Mouse (Mus musculus): ENCODE data around the gene Arfrp1.
A peak's percentile ranks its signal among the peaks of the same experiment; 100 is the strongest.

Gene Arfrp1

DNA sequence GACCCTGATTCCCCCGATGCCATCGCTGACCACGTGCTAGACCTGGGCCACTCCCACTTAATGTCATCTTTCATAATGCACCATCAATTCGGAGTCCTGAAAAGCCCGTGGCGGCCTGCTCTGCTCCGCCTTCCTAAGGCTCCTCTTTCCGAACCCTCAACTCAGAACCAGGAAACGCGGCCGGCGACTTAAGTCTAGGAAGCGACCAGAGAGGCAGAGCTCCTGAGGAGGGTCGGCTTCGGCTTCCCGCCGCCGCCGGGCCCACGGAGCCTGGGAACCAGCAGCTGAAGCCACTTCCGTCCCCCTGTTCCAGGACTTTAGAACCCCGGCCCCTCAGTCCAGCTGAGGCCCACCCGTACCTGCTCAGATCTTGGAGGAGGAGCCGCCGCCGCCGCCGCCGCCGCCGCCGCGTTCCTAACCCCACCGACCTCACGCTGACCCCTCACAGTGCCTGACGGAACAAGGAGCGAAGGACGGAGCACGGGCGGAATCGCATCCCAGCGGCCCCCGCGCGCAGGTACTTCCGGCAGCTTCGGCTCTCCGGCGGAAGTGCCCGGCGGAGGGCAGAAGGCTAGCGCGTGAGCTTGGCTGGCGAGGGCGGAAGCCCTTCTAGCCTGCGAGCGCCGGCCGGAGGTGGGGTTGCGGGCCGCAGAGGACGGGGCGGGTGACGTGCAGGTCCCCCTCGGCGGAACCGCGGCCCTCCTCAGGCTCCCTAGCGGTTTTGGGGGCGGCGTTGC lies at the start of gene Arfrp1, which contains the start of gene Zgpat:
TSS of gene Arfrp1 (minus strand) at position 545 of the 737 bp plus-strand sequence.
TSS of gene Zgpat (plus strand) at position 69 of the 737 bp plus-strand sequence.
- peak; percentile 88 for DNase-seq (ENCODE audit: low spot score)

GRCm38 (mm10) chr2:181413141-181413540 lies 47.9 kb upstream of the Arfrp1 start:
- DNase-seq (ENCODE audit: low spot score): no peak

- peak; percentile 74 for DNase-seq (ENCODE audit: low spot score)
Observed at GRCm38 (mm10) chr2:181410760-181411473, 45.7 kb upstream of the Arfrp1 start.

GRCm38 (mm10) chr2:181409643-181410042 lies 44.4 kb upstream of the Arfrp1 start:
- no peak for DNase-seq (ENCODE audit: low spot score)

DNA sequence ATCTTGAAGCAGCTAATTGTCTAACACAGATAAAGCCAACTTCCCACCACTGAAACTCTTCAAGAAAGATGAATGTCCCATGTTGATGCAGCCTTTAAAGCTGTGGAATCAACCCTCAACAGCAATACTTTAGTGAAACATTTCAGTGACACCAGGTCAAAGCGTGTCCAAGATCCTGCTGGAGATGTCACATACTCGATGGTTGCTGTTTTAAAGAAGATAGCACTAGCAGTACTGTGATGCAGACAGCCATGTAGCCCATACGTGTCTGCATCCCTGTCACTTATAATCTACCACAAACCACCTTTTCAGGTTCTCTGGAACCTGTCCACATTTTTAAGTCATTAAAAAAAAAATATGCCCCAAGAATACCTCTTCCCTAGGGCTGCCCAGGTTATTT lies 38.5 kb upstream of the Arfrp1 start:
- DNase-seq (ENCODE audit: low spot score): no peak

DNA sequence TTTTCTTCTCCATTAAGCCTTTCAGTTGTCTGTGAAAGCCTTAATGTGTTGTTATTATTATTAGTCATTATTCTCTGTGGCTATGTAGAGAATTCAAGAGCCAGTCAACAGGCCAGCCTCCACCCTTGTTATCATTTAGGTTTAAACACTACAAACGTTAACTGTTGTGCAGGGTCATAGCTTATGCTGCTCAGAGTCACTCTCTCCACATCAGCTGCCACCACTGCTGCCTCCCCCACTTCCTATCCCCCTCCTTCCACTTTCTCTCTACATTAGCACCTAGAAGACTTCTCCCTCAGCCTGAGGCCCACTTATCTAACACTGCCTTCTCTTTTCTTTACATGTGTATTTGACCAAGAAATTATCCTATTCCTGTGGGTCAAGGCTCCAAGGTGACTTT lies 36.3 kb upstream of the Arfrp1 start:
- DNase-seq (ENCODE audit: low spot score): no peak

DNA sequence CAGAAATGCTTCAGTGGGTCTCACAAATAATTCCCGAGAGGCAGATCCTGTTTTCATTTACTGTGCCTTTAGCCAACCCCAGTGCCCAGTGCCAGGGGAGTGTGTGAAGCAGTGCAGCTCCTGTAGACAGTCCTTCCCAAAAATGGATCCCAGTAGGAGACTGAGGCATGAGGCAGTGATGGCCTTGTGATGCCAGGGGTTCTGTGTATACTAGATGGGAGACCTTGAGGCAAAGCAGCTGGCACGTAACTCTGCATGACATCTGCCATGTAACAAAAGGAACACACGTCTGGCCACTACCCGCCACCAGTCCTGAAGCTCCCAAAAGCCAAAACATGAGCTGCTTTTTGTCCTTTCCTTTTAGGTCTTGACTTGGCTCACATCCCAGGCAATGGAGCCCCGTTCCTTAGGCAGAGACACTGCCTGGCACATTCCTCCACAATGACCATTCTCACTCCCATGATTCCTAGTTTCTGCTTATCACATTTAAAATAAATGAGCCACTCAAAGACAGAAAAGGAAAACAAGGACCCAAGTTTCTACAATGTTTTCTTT lies 32.1 kb upstream of the Arfrp1 start:
- no peak for DNase-seq (ENCODE audit: low spot score)

- no peak for DNase-seq (ENCODE audit: low spot score)
Observed at GRCm38 (mm10) chr2:181394086-181394485, 28.9 kb upstream of the Arfrp1 start.

GRCm38 (mm10) chr2:181392600-181393213 lies 27.5 kb upstream of the Arfrp1 start:
- DNase-seq (ENCODE audit: low spot score): peak; percentile 80

DNA sequence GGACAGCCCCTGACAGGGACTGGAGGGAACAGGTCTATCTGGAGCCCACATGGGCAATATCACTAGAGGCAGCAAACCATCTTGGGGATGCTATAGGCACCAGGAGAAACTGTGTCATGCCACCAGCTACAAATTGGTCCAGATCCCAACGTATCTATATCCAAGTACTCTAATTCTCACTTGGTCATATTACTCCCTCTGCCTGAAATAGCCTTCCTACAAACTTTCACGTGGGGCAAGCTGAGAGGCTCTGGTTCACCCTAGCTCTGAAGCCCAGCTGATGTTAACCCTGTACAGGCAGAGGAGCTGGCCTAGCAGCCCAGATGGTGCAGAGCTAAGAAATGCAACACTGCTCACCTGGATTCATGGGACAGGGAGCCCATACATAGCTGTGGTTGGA lies 26.3 kb upstream of the Arfrp1 start:
- DNase-seq (ENCODE audit: low spot score): no peak

DNA sequence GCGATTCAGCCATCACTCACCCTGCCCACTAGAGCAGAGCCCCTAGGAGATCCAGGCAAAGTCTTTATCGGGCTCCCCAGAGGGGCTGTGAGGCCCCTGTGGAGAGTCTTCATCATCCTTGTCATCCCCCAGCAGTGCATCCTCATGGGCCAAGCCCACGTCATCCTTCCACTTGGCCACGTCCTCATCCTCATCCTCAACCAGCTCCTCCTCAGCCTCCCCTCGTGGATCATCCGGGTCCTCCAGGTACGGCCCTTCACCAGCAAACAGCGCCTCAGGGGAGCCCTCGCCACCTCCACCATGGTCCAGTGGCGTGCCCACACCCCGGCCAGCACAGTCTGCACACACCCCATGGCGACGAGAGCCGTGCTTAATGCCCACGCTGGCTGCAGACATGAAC lies 25.8 kb upstream of the Arfrp1 start:
- DNase-seq (ENCODE audit: low spot score): no peak

DNA sequence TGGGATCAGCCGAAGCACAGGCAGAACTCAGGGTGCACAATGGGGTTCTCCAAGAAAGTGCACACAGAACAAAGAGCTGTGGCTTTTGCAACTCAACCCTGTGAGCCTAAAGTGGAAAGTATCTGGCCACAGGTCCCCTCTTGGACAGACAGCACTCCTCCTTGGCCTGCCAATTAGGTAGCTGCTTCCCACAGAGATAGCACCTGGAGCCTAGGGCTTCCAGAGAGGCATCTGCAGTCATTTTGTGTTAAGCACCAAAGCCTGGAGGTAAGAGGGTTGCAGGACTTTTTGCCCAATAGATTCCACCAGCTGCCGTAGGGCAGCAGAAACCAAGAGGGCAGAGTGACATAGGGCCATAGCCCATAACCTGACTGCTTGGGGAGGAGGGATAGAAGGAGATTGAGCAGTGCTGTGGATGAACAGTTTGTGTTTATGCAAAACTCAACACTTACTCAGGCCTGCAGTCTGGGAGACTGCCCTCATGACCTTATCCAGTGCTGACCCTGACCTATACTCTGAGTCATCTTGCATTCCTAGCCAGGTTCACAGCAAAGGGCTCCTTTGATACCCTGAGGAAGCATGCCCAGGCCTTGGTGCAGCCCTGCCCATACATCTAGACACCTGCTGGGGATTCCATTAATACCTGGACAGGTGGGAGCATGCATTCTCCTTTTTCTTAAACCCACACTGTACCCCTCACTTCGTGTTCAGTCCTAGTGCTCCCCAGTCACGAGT lies 25.1 kb upstream of the Arfrp1 start:
- DNase-seq (ENCODE audit: low spot score): no peak

DNA sequence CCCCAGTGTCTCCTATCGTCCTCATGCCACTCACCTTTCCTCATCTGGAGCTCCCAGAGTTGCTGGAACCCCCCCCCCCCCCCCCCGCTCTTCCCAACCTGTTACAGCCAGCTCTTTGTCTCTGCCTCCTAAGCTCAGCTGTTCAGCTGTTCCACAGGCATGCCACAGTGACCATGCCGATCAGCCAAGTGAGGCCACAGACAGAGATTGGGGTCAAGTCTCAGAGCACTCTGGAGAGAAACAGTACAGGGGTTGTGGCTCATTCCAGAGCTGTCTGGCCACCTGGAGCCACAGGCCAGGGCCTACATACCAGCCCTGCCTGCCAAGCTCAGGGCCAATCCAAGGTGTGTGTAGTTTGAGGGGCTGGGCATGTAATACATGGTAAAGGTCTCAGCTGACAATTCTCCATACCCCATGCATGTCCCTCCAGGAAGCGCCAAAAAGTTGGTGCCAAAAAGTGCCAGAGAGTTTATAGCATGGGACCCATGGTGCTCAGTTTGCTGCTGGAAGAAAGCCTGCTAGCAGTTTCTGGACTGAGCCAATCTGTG lies 21.5 kb upstream of the Arfrp1 start:
- no peak for DNase-seq (ENCODE audit: low spot score)

DNA sequence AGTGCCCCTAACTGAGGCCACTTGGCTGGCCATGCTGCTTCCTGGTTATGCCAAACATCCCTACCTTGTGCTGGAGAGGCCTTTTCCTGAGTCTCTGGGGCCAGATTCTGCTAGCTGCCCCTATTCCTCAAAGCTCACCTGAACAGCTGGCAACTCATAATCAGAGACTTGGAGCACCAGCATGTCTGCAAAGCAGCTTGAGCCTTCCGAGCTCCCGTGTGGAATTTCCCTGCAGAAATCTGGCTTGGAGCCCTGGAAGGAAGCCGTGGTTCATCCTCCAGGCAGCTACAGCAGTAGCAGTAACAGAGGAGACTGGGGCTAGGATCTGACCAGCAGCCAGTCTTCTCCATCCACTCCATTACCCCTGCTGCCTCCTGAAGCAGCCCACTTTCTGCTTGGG lies 20.7 kb upstream of the Arfrp1 start:
- DNase-seq (ENCODE audit: low spot score): peak; percentile 39

DNA sequence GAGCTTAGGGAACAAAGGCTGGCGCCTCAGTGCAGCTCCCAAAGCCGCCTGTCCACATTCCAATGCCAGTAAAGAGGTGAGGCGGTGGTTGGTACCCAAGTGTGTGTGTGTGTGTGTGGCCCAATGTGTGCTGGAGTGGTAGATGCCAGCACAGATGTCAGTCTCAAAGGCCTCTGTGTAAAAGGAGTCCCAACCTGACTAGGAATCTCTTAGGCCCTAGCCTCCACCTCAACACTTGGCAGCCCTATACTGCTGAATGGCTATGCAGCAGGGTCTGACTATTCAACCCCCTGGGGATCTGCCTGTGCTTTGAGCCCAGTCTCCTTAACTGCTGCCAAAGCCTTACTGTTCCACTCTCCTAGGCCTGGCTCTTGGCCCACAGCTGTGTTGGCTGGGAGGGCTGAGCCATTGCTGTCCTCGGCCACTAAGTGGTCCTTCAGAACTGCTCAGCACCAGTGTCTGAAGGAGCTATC lies 19.8 kb upstream of the Arfrp1 start:
- DNase-seq (ENCODE audit: low spot score): peak; percentile 44

DNA sequence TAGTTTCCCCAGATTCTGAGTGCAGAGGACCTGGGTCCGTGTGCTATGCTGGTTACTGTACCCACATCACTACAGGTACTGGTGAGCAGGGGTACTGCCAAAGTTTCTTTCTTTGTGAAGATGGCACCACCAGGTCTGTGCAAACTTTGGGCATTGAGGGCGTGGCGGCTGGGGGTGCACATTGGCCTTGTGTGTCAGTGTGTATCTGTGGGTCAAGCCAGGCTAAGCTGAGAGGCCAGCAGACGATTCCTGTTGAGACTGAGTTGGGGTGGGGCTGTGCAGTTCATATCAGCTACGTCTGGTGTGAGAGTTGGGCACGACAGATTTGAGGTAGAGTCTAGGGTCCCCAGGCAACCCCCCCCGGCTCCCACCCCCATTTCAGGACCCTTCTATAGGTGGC lies 19.3 kb upstream of the Arfrp1 start:
- no peak for DNase-seq (ENCODE audit: low spot score)

DNA sequence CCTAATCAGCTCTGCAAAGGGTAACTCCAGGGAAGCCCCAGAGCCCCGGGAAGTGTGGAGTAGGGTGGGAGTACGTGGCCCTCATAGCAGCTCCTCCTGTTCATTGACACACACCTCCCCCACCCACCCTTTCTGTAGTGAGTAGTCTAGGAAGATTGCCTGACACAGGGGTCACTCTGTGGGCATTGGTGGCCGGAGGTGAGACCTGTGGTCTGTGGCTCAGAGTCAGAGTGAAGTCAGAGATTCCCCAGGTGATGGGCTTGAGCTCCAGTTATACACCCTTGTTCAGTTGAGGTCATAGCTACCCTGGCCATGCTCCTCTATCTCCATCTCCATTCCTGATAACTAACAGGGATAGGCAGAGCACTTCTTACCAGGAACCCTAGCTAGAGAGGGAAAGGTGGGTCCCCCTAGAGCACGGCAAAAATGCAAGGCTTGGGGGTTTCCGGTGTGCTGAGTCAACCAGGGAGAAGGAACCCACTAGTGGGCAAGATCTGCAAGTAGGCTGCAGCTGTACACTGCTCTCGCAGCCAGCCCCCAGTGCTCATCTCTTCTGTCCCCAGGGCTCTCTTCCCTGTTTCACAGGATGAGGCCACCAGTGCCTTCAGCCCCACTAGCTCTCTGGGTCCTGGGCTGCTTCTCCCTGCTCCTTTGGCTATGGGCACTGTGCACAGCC lies 16.6 kb upstream of the Arfrp1 start:
- DNase-seq (ENCODE audit: low spot score): no peak

- no peak for DNase-seq (ENCODE audit: low spot score)
Observed at GRCm38 (mm10) chr2:181381107-181381506, 15.9 kb upstream of the Arfrp1 start.

GRCm38 (mm10) chr2:181380251-181380650 lies 15.0 kb upstream of the Arfrp1 start:
- no peak for DNase-seq (ENCODE audit: low spot score)

GRCm38 (mm10) chr2:181379778-181380177 lies 14.6 kb upstream of the Arfrp1 start, which contains the start of gene Lime1:
Lime1 (plus strand) TSS chr2:181380078.
- no peak for DNase-seq (ENCODE audit: low spot score)

- no peak for DNase-seq (ENCODE audit: low spot score)
Observed at GRCm38 (mm10) chr2:181378701-181379100, 13.5 kb upstream of the Arfrp1 start.
